Mouse (Mus musculus): ENCODE data around the gene Dmgdh. TPM values are rescaled to one million over a fixed set of nuclear protein-coding genes. Genes with fewer than 3 reads are reported as not detected.

Dmgdh gene
- total and polyA plus RNA-seq, 3 experiments = not detected

- Histone ChIP-seq H3K36me3 (ENCODE audit: control insufficient read depth in 1 of 2, insufficient read depth in 2 of 2, low read length in 2 of 2) (no peaks in the 10 kb centered on the region), H3K9me3 (replicated peaks; ENCODE audit: insufficient read depth, low read length) (no peaks in the 10 kb centered on the region), H3K9ac (ENCODE audit: control insufficient read depth, low read depth, low read length, poor library complexity, severe bottlenecking) (no peak overlapping the region), H3K79me2 (ENCODE audit: control insufficient read depth, insufficient read depth, low read length, poor library complexity) (no peaks in the 10 kb centered on the region), H3K27ac (ENCODE audit: control insufficient read depth, low read depth, low read length) (no peak overlapping the region), H3K4me3 (ENCODE audit: control insufficient read depth in 1 of 2, insufficient read depth in 1 of 2, low read depth in 2 of 2, low read length in 2 of 2) (no peak overlapping the region), H3K4me1 (ENCODE audit: control insufficient read depth in 1 of 2, insufficient read depth in 2 of 2, low read length in 2 of 2) (no peaks in the 10 kb centered on the region), H3K27me3 (ENCODE audit: control insufficient read depth in 1 of 2, insufficient read depth in 2 of 2, low read length in 2 of 2) (no peaks in the 10 kb centered on the region)
- DNase-seq (ENCODE audit: low read depth, low spot score) = no peak
- TF ChIP-seq GABPA (IDR thresholded peaks at IDR 0.05; ENCODE audit: low read depth, low read length) = no peak
- no peak for TF ChIP-seq TAL1 (IDR thresholded peaks at IDR 0.05; ENCODE audit: low read length)
- TF ChIP-seq NELFE (IDR thresholded peaks at IDR 0.05; ENCODE audit: low read depth, low read length) = no peak
- no peak for TF ChIP-seq ZNF384 (IDR thresholded peaks at IDR 0.05; ENCODE audit: low read depth, low read length)
- no peak for TF ChIP-seq POLR2A (IDR thresholded peaks at IDR 0.05; ENCODE audit: control insufficient read depth in 1 of 2, insufficient read depth in 1 of 2, low read depth in 1 of 2, low read length in 2 of 2, poor library complexity in 1 of 2)
- no peak for TF ChIP-seq MEF2A (IDR thresholded peaks at IDR 0.05; ENCODE audit: extremely low read depth, insufficient replicate concordance, low read depth, low read length, poor library complexity, severe bottlenecking)
- TF ChIP-seq MXI1 (IDR thresholded peaks at IDR 0.05; ENCODE audit: low read depth, low read length) = no peak
- no peak for TF ChIP-seq KAT2A (conservative IDR thresholded peaks at IDR 0.05; ENCODE audit: low read depth, low read length)
- TF ChIP-seq ZMIZ1 (IDR thresholded peaks at IDR 0.05; ENCODE audit: low read depth, low read length) = no peak
- TF ChIP-seq EP300 (IDR thresholded peaks at IDR 0.05; ENCODE audit: low read depth in 1 of 2, low read length in 2 of 2) = no peak
- TF ChIP-seq GATA1 (IDR thresholded peaks at IDR 0.05; ENCODE audit: low read depth, low read length) = no peak
- TF ChIP-seq UBTF (IDR thresholded peaks at IDR 0.05; ENCODE audit: borderline replicate concordance, insufficient read depth, low read depth, low read length) = no peak
Observed at GRCm38 (mm10) chr13:93756674-93757073, 82.4 kb downstream of the Dmgdh start.

- no peak for DNase-seq (ENCODE audit: low read depth, low spot score)
- TF ChIP-seq GABPA (IDR thresholded peaks at IDR 0.05; ENCODE audit: low read depth, low read length) (no peak), ETS1 (IDR thresholded peaks at IDR 0.05; ENCODE audit: low read depth, low read length) (no peak), TAL1 (IDR thresholded peaks at IDR 0.05; ENCODE audit: low read length) (no peak), ELF1 (IDR thresholded peaks at IDR 0.05; ENCODE audit: low read depth, low read length) (no peak), ZNF384 (IDR thresholded peaks at IDR 0.05; ENCODE audit: low read depth, low read length) (no peak), MAX (IDR thresholded peaks at IDR 0.05; ENCODE audit: low read length) (no peak), MYB (IDR thresholded peaks at IDR 0.05; ENCODE audit: low read depth, low read length) (no peak), ZMIZ1 (IDR thresholded peaks at IDR 0.05; ENCODE audit: low read depth, low read length) (no peak)
- Histone ChIP-seq H3K27me3 (ENCODE audit: control insufficient read depth in 1 of 2, insufficient read depth in 2 of 2, low read length in 2 of 2) (no peaks in the 10 kb centered on the region), H3K9ac (ENCODE audit: control insufficient read depth, low read depth, low read length, poor library complexity, severe bottlenecking) (no peak overlapping the region), H3K9me3 (replicated peaks; ENCODE audit: insufficient read depth, low read length) (no peaks in the 10 kb centered on the region), H3K4me3 (ENCODE audit: control insufficient read depth in 1 of 2, insufficient read depth in 1 of 2, low read depth in 2 of 2, low read length in 2 of 2) (no peak overlapping the region), H3K36me3 (ENCODE audit: control insufficient read depth in 1 of 2, insufficient read depth in 2 of 2, low read length in 2 of 2) (no peaks in the 10 kb centered on the region), H3K4me1 (ENCODE audit: control insufficient read depth in 1 of 2, insufficient read depth in 2 of 2, low read length in 2 of 2) (no peaks in the 10 kb centered on the region), H3K27ac (ENCODE audit: control insufficient read depth, low read depth, low read length) (no peak overlapping the region), H3K79me2 (ENCODE audit: control insufficient read depth, insufficient read depth, low read length, poor library complexity) (no peaks in the 10 kb centered on the region)
Observed at GRCm38 (mm10) chr13:93757514-93757913, 83.3 kb downstream of the Dmgdh start.

All from MEL (cell line).